Mouse (Mus musculus): ENCODE data around the gene Uhrf1.

- TF ChIP-seq CTCF (IDR thresholded peaks at IDR 0.05; ENCODE audit: low read depth, low read length) (no peak), GATA1 (IDR thresholded peaks at IDR 0.05; ENCODE audit: borderline replicate concordance, low read length) (no peak), TAL1 (conservative IDR thresholded peaks at IDR 0.05; ENCODE audit: low read depth, low read length) (no peak), GATA2 (IDR thresholded peaks at IDR 0.05; ENCODE audit: borderline replicate concordance, low read depth, low read length) (no peak), POLR2AphosphoS5 (IDR thresholded peaks at IDR 0.05; ENCODE audit: insufficient replicate concordance, low read depth, low read length) (no peak)
Measured at GRCm38 (mm10) chr17:56278340-56278739, 24.8 kb upstream of the Uhrf1 start.
